Mouse (Mus musculus): ENCODE measurements at regions not wholly inside any gene's neighbourhood (a gene's known extent, or its start where the extent isn't known, plus 50 kb on each side); places are given as distances from the start of the nearest gene placed in this dataset.

DNA sequence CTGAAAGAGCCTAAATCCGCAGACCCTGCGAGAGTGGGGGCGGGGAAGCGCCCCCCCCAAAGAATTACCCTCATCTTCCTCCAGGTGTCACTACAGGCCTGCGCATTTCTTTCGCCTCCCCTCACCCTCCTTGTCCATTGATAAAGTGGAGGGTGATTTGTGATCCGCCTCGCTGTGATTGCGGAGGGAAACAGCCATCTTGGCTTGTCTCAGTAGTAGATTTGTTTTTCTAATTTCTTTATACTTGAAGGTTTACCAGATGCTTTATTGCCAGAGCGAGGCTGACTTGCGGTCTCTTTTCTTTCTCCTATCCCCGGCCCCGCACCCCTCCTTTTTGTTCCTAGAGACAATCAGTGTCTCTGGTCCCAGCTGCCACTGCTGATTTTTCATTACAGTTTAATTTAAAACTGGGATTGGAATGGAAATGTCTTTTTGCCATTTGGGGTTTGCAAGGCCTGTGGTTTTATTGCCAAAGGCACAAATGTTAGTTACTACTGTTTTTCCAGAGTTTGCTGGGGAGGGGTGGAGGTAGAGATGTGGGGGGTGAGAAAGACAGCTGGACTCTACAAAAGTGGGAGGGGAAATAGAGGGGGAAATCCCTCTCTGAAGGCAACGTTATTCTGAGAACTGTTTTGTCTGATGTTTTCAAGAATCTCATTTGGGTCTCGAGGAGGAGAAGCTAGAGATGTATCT, 161.7 kb downstream of the Icos start:
- ATAC-seq (ENCODE audit: low FRiP score): peak; percentile 76
- Histone ChIP-seq H3K4me2 (peak overlapping the region; percentile 46), H3K27ac (peak overlapping the region; percentile 88), H3K27me3 (no peaks in the 10 kb centered on the region), H3K9me3 (no peaks in the 10 kb centered on the region), H3K9ac (peak overlapping the region; percentile 55; the same call in 1 of the 2 replicates), H3K4me1 (replicated peaks) (peaks cover 54% of the 10 kb centered on the region), H3K4me3 (peak overlapping the region; percentile 22), H3K36me3 (no peaks in the 10 kb centered on the region)
- 2% methylated on average over 15 of the region's 15 CpGs for WGBS

GRCm38 (mm10) chr1:61139984-61140648, 162.4 kb downstream of the Icos start:
- no peaks in the 10 kb centered on the region for H3K27me3 ChIP-seq
- WGBS: 29% methylated on average over 10 of the region's 10 CpGs
- H3K4me2 ChIP-seq: peak overlapping the region; percentile 46
- H3K9me3 ChIP-seq: no peaks in the 10 kb centered on the region
- ATAC-seq (ENCODE audit: low FRiP score): peak; percentile 57
- H3K36me3 ChIP-seq: no peaks in the 10 kb centered on the region
- H3K27ac ChIP-seq: peak overlapping the region; percentile 88
- H3K4me1 ChIP-seq (replicated peaks): peaks cover 58% of the 10 kb centered on the region
- no peak overlapping the region for H3K4me3 ChIP-seq
- no peak overlapping the region for H3K9ac ChIP-seq

DNA sequence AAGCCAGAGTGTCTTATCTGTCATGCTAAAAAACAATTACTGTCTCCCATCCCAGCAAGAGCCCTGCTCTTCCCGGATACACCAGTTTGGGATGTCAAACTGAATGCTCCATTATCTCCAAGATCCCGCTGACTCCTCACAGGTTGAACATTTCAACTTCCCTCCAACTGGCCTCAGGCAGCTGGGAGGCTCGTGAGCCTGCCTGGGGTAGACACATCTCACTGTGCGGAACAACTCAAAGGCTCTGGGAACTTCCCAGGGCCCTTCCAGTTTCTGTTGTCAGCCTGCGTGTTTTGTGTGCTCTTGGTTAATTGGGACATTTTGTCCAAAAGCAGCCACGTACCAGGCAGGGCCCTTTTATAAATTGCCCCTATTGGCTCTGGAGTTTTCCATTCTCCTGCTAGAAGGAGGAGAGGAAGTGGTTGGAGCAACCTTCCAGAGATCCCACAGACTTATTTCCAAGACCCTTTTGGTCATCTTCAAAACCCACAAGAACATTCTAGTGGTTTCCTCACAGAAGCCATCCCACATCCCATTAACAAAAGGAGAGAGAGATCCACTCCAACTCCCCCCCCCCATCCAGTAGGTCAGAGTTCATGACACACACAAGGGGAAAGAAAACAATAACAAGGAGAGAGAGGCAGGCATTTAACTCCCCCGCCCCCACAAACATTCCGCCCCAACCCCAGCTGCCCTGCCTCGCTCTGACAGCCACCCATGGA, 163.3 kb downstream of the Icos start:
- H3K9me3 ChIP-seq: no peaks in the 10 kb centered on the region
- H3K4me3 ChIP-seq: no peak overlapping the region
- no peak overlapping the region for H3K4me2 ChIP-seq
- peaks cover 67% of the 10 kb centered on the region for H3K4me1 ChIP-seq (replicated peaks)
- no peaks in the 10 kb centered on the region for H3K36me3 ChIP-seq
- WGBS: 16% methylated on average over 9 of the region's 9 CpGs
- peak overlapping the region; percentile 88 for H3K27ac ChIP-seq
- H3K27me3 ChIP-seq: no peaks in the 10 kb centered on the region
- ATAC-seq (ENCODE audit: low FRiP score): no peak
- no peak overlapping the region for H3K9ac ChIP-seq

- no peak overlapping the region for H3K9ac ChIP-seq
- H3K4me2 ChIP-seq: no peak overlapping the region
- H3K36me3 ChIP-seq: no peaks in the 10 kb centered on the region
- no peaks in the 10 kb centered on the region for H3K27me3 ChIP-seq
- no peaks in the 10 kb centered on the region for H3K9me3 ChIP-seq
- no peak overlapping the region for H3K4me3 ChIP-seq
- no peak for ATAC-seq (ENCODE audit: low FRiP score)
- peaks cover 71% of the 10 kb centered on the region for H3K4me1 ChIP-seq (replicated peaks)
- peak overlapping the region; percentile 88; the same call in 1 of the 2 replicates for H3K27ac ChIP-seq
- 28% methylated on average over 2 of the region's 2 CpGs for WGBS
Observed at GRCm38 (mm10) chr1:61141592-61141930, 163.8 kb downstream of the Icos start.

DNA sequence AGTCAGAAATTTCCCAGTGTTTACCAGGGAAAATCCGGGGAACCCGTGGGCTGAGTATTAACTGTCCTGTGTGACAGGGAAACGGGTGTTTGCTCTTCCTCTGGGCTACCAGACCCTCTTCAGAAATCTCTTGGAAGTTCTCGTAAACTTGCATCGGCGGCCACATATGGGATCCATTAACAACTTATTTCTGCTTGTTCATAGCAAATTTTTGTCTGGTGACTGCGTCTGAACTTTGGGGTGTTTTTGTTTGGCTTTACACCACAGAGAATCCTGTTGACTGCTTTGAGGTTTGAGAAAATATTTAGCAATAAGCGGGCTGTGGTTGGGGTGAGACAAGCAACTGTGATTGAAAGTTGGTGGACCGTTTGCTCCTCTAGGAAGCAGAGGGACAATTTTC, 164.2 kb downstream of the Icos start:
- Histone ChIP-seq H3K4me1 (replicated peaks) (peaks cover 73% of the 10 kb centered on the region), H3K27me3 (no peaks in the 10 kb centered on the region; the same call in 1 of the 2 replicates), H3K9ac (no peak overlapping the region), H3K36me3 (no peaks in the 10 kb centered on the region), H3K4me3 (no peak overlapping the region), H3K27ac (peak overlapping the region; percentile 40; the same call in 1 of the 2 replicates), H3K9me3 (no peaks in the 10 kb centered on the region), H3K4me2 (no peak overlapping the region)
- WGBS: 54% methylated on average over 9 of the region's 9 CpGs
- ATAC-seq (ENCODE audit: low FRiP score): no peak

GRCm38 (mm10) chr1:61143030-61143753, 165.5 kb downstream of the Icos start:
- peak overlapping the region; percentile 13; the same call in 1 of the 2 replicates for H3K4me2 ChIP-seq
- no peaks in the 10 kb centered on the region for H3K9me3 ChIP-seq
- 19% methylated on average over 14 of the region's 14 CpGs for WGBS
- H3K4me1 ChIP-seq (replicated peaks): peaks cover 73% of the 10 kb centered on the region
- peak overlapping the region; percentile 73 for H3K27ac ChIP-seq
- H3K4me3 ChIP-seq: no peak overlapping the region
- H3K27me3 ChIP-seq: no peaks in the 10 kb centered on the region; the same call in 1 of the 2 replicates
- H3K9ac ChIP-seq: 0 out of 2 replicates have a peak overlapping the region, but pooled peaks have one; percentile 20
- no peaks in the 10 kb centered on the region for H3K36me3 ChIP-seq
- no peak for ATAC-seq (ENCODE audit: low FRiP score)

- H3K4me2 ChIP-seq: no peak overlapping the region
Observed at GRCm38 (mm10) chr1:61143754-61144066, 166.0 kb downstream of the Icos start.

GRCm38 (mm10) chr1:61145013-61145412, 167.3 kb downstream of the Icos start:
- no peak overlapping the region for H3K4me2 ChIP-seq
- H3K9me3 ChIP-seq: no peaks in the 10 kb centered on the region
- peak overlapping the region; percentile 29; the same call in 1 of the 2 replicates for H3K9ac ChIP-seq
- WGBS: 32% methylated on average over 4 of the region's 4 CpGs
- H3K4me3 ChIP-seq: no peak overlapping the region
- no peak for ATAC-seq (ENCODE audit: low FRiP score)
- peak overlapping the region; percentile 76 for H3K27ac ChIP-seq
- no peaks in the 10 kb centered on the region; the same call in 1 of the 2 replicates for H3K27me3 ChIP-seq
- peaks cover 62% of the 10 kb centered on the region for H3K4me1 ChIP-seq (replicated peaks)
- H3K36me3 ChIP-seq: no peaks in the 10 kb centered on the region

More at GRCm38 (mm10) chr1:61143754-61144066, 166.0 kb downstream of the Icos start:
- ATAC-seq (ENCODE audit: low FRiP score): no peak
- Histone ChIP-seq H3K4me1 (replicated peaks) (peaks cover 73% of the 10 kb centered on the region), H3K27me3 (no peaks in the 10 kb centered on the region; the same call in 1 of the 2 replicates), H3K9me3 (no peaks in the 10 kb centered on the region), H3K9ac (0 out of 2 replicates have a peak overlapping the region, but pooled peaks have one; percentile 20), H3K27ac (peak overlapping the region; percentile 73), H3K4me3 (no peak overlapping the region), H3K36me3 (no peaks in the 10 kb centered on the region)
- 39% methylated on average over 8 of the region's 8 CpGs for WGBS

- peak; percentile 40; the same call in 1 of the 2 replicates for ATAC-seq (ENCODE audit: low FRiP score)
Observed at GRCm38 (mm10) chr1:61145572-61145971, 167.8 kb downstream of the Icos start.

GRCm38 (mm10) chr1:61146222-61146723, 168.5 kb downstream of the Icos start:
- ATAC-seq (ENCODE audit: low FRiP score): peak; percentile 46
- H3K4me2 ChIP-seq: no peak overlapping the region
- no peaks in the 10 kb centered on the region for H3K9me3 ChIP-seq
- WGBS: 22% methylated on average over 3 of the region's 3 CpGs
- H3K27me3 ChIP-seq: no peaks in the 10 kb centered on the region; the same call in 1 of the 2 replicates
- no peak overlapping the region for H3K9ac ChIP-seq
- H3K36me3 ChIP-seq: no peaks in the 10 kb centered on the region
- H3K4me1 ChIP-seq (replicated peaks): peaks cover 50% of the 10 kb centered on the region
- no peak overlapping the region for H3K4me3 ChIP-seq
- peak overlapping the region; percentile 76; the same call in 1 of the 2 replicates for H3K27ac ChIP-seq

More at GRCm38 (mm10) chr1:61145572-61145971, 167.8 kb downstream of the Icos start:
- Histone ChIP-seq H3K4me3 (no peak overlapping the region), H3K27ac (peak overlapping the region; percentile 76), H3K4me2 (no peak overlapping the region), H3K27me3 (no peaks in the 10 kb centered on the region; the same call in 1 of the 2 replicates), H3K9ac (no peak overlapping the region), H3K9me3 (no peaks in the 10 kb centered on the region), H3K4me1 (replicated peaks) (peaks cover 57% of the 10 kb centered on the region), H3K36me3 (no peaks in the 10 kb centered on the region)
- WGBS: 34% methylated on average over 7 of the region's 7 CpGs

- no peak for ATAC-seq (ENCODE audit: low FRiP score)
- H3K27me3 ChIP-seq: no peaks in the 10 kb centered on the region; the same call in 1 of the 2 replicates
- H3K36me3 ChIP-seq: no peaks in the 10 kb centered on the region
- H3K9ac ChIP-seq: no peak overlapping the region
- no peak overlapping the region for H3K4me3 ChIP-seq
- WGBS: 62% methylated on average over 2 of the region's 2 CpGs
- no peak overlapping the region for H3K4me2 ChIP-seq
- H3K9me3 ChIP-seq: no peaks in the 10 kb centered on the region
- H3K4me1 ChIP-seq (replicated peaks): peaks cover under 1% of the 10 kb centered on the region; the same call in 1 of the 2 replicates
- H3K27ac ChIP-seq: no peak overlapping the region
Observed at GRCm38 (mm10) chr1:61151742-61152141, 174.0 kb downstream of the Icos start.

Data from hindbrain, embryonic 13.5 days (tissue).